Mouse (Mus musculus) CH12F3 (cell line): Measurements from ENCODE around the gene Gdap1l1.
"Not testable (repeated sequence)": the region's sequence is repeated elsewhere in the genome, so short reads cannot be mapped to it uniquely, and the experiment has no call there.

ENCODE experiments used
- in situ Hi-C: fragments of 300-500 bp; cut with MboI; formaldehyde crosslinking; loops from 2 replicates; pipeline ENCODE4 v1.14.3; 2020; ENCODE audit warnings: low sequenced_read_pairs

The Gdap1l1 gene

GRCm38 (mm10) chr2:163438246-163438618, at the start of gene Gdap1l1:
Gene Gdap1l1 (plus strand): TSS chr2:163438476.
- in situ Hi-C loops, result no loop called here

- in situ Hi-C loops, result no loop called here
Measured at GRCm38 (mm10) chr2:163392436-163392835, 45.8 kb upstream of the Gdap1l1 start.

- in situ Hi-C loops, result no loop called here
Measured at GRCm38 (mm10) chr2:163393241-163393640, 45.0 kb upstream of the Gdap1l1 start.

GRCm38 (mm10) chr2:163393976-163394375, 44.3 kb upstream of the Gdap1l1 start:
- in situ Hi-C loops, result no loop called here

GRCm38 (mm10) chr2:163394977-163395376, 43.3 kb upstream of the Gdap1l1 start:
- in situ Hi-C loops, result loop anchor here (5.0 kb wide), 1 partner anchor 43 kb away; no protein-coding TSS in a partner anchor

GRCm38 (mm10) chr2:163397071-163397470, 41.2 kb upstream of the Gdap1l1 start:
- in situ Hi-C loops, result loop anchor here (5.0 kb wide), 1 partner anchor 45 kb away; no protein-coding TSS in a partner anchor

GRCm38 (mm10) chr2:163397905-163398304, 40.4 kb upstream of the Gdap1l1 start, which contains the start of gene Jph2:
Gene Jph2 (minus strand): TSS chr2:163397993.
- in situ Hi-C loops, result loop anchor here (5.0 kb wide), 1 partner anchor 46 kb away; no protein-coding TSS in a partner anchor

GRCm38 (mm10) chr2:163398770-163399169, 39.5 kb upstream of the Gdap1l1 start:
- in situ Hi-C loops, result loop anchor here (5.0 kb wide), 1 partner anchor 46 kb away; no protein-coding TSS in a partner anchor

- in situ Hi-C loops, result loop anchor here (5.0 kb wide), 1 partner anchor 47 kb away; no protein-coding TSS in a partner anchor
Measured at GRCm38 (mm10) chr2:163399222-163399621, 39.1 kb upstream of the Gdap1l1 start.

GRCm38 (mm10) chr2:163401221-163401620, 37.1 kb upstream of the Gdap1l1 start:
- in situ Hi-C loops, result no loop called here

GRCm38 (mm10) chr2:163404037-163404815, 34.0 kb upstream of the Gdap1l1 start:
- in situ Hi-C loops, result no loop called here

GRCm38 (mm10) chr2:163410211-163410610, 28.1 kb upstream of the Gdap1l1 start:
- in situ Hi-C loops, result no loop called here

GRCm38 (mm10) chr2:163411344-163411743, 26.9 kb upstream of the Gdap1l1 start:
- in situ Hi-C loops, result not testable (repeated sequence)

GRCm38 (mm10) chr2:163411840-163412239, 26.4 kb upstream of the Gdap1l1 start:
- in situ Hi-C loops, result no loop called here

GRCm38 (mm10) chr2:163412419-163412818, 25.9 kb upstream of the Gdap1l1 start:
- in situ Hi-C loops, result no loop called here

- in situ Hi-C loops, result no loop called here
Measured at GRCm38 (mm10) chr2:163412846-163413590, 25.3 kb upstream of the Gdap1l1 start.

- in situ Hi-C loops, result no loop called here
Measured at GRCm38 (mm10) chr2:163417026-163417425, 21.2 kb upstream of the Gdap1l1 start.

GRCm38 (mm10) chr2:163417830-163418229, 20.4 kb upstream of the Gdap1l1 start:
- in situ Hi-C loops, result no loop called here

- in situ Hi-C loops, result no loop called here
Measured at GRCm38 (mm10) chr2:163418841-163419345, 19.4 kb upstream of the Gdap1l1 start.

GRCm38 (mm10) chr2:163419346-163420045, 18.8 kb upstream of the Gdap1l1 start:
- in situ Hi-C loops, result no loop called here

- in situ Hi-C loops, result no loop called here
Measured at GRCm38 (mm10) chr2:163420366-163420886, 17.9 kb upstream of the Gdap1l1 start.
